Mouse (Mus musculus): ENCODE results near the gene Fam107b.
"Not testable (repeated sequence)": the region's sequence is repeated elsewhere in the genome, so short reads cannot be mapped to it uniquely, and the experiment has no call there.

Gene Fam107b

DNA sequence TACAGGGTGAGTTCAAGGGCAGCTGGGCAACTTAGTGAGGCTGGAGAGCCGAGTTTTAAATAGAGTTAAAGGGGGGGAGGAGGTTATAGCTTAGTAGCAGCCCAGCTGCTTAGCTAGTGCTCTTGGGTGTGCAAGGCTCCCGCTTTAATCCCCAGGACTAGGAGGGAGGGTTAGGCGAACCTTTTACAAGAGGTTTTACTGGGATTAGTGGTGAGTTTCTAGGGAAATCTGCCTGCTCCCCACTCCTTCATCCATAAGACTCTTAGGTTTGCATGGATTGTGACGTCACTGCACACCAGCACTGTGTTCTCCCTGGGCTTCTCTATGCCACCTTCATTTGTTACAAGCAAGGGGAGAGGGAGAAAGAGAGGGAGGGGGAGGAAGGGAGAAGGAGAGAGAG, 88.6 kb downstream of the Fam107b start:
- no peak for DNase-seq (ENCODE audit: low spot score in 2 of 2)

DNA sequence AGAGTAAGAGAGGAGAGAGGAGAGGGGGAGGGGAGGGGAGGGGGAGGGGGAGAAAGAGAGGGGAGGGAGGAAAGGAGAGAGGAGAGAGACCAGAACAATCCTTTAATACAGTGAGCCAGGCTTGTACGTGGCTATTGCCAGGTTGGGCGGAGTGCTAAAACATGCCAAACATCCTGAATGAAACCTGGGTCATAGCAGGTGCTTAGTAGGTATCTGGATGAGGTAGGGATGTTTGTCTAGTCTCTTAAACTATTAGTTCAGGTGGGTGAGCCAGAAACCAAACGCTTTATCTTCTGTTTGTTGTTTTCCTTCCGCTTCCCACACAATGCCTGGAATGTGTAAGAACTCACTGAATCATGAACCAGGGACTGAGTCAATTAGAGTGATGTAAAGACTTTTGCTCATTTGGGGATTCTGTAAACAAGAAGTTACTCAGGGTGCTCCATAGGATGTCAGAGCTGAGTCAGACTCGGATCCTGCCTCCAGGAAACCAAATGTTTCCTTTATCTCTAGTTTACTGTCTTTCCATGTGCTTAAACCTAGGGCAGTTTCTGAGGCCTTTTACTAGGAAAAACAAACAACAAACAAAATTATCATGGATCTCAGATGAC, 89.1 kb downstream of the Fam107b start:
- no peak for DNase-seq (ENCODE audit: low spot score in 2 of 2)

DNA sequence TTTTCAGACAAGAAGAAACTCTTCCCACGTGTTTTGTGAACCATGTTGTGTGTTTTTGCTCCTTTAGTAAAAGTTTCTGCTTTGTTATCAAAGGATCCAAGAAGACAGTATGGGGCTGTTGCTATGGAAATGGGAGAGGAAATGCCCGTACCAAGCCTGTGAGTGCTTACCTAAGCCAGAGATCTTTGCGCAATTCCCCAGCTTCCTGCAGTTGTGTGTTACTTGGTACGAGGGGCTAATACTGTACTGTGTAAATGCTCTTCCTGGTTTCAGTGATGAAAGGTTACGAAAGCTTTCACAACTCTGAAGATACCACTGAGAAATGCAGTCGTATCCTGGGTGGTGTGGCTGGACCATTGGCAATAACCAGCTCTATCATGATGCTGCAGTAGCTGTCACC, 93.8 kb downstream of the Fam107b start:
- no peak for DNase-seq (ENCODE audit: low spot score in 2 of 2)

- DNase-seq (ENCODE audit: low spot score in 2 of 2) = no peak
Measured at GRCm38 (mm10) chr2:3668682-3669081, 98.4 kb downstream of the Fam107b start.

GRCm38 (mm10) chr2:3669646-3670045, 99.4 kb downstream of the Fam107b start:
- no peak for DNase-seq (ENCODE audit: low spot score in 2 of 2)

- DNase-seq (ENCODE audit: low spot score in 2 of 2) = no peak
Measured at GRCm38 (mm10) chr2:3672654-3673367, 102.5 kb downstream of the Fam107b start.

DNA sequence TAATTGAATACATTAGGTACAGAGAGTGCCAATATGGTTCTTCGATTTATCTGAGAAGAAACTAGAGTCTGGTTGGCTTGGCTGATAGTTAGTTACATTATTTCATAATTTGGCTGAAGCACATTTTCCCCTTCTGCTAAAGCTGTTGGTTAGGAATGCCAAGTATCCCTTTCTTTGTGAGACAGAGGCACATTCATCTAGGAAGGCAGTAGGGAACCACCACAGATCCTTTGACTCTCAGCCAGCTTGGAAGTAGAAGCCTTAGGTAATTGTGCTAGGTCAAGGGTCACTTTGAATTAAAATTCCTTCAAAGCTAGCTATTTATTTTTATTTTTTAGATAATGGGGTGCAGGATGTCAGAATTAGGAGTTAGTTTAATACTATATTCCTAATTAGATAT, 105.2 kb downstream of the Fam107b start:
- no peak for DNase-seq (ENCODE audit: low spot score in 2 of 2)

DNA sequence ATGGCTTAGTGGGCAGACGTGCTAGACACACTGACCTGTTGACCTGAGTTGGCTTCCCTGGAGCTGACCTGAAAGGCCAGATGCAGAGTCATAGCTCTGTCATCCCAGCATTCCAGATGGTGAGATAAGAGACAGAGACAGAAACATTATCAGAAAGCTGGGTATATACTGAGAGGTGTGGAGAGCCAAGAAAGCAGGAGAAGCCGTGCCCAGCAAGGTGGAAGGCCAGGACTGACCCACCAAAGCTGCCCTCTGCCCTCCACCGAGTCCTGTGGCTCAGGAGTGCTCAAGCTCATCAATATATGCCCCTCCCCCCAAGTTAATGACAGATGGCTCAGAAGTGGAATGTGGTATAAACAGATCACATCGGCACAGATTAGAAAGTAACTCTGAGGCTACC, 112.4 kb downstream of the Fam107b start:
- DNase-seq (ENCODE audit: low spot score in 2 of 2) = no peak

GRCm38 (mm10) chr2:3683343-3683742, 113.1 kb downstream of the Fam107b start:
- peak in 1 of 2 experiments; percentile 8 for DNase-seq (ENCODE audit: low spot score in 2 of 2)

DNA sequence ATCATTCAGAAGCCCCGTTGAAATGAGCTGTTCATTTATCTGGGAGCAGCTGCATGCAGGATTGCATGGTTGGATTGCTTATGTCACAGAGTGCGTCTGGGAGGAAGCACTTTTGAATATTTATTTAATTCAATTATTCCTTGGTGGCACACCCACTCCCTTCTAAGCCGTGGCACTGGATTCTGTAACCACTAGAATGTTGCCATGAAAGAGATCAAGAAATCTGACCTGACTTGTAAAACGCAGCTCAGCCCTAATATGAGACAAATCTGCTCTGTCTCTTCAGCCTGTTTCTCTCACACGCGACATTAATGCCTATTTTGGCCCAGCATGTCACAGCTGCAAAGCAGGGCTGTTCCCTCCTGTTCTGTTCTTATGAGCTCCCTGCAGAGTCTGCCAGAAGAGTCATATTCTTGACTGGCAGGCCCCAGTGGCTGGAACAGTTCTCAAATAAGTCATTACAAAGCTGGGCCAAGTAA, 113.5 kb downstream of the Fam107b start:
- DNase-seq (ENCODE audit: low spot score in 2 of 2) = peak in 1 of 2 experiments; percentile 15

DNA sequence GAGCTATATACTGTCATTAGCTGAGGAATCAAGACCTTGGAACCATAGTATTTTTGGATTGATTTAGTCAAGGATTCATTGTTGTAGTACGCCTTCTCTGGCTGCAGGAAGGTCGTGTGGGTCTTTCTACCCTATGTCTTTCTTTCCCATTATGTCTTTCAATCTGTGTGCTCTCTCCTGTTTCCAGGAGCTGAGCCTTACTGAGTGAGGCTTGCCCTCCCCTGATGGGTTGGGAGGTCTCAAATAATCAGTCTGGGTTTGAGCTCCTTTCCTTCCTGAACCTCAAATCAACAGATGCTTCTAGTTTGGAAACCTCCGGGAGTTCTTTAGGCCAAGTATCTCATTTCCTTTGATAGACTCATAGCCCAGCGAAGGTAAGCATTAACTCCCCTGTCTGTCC, 119.9 kb downstream of the Fam107b start:
- no peak for DNase-seq (ENCODE audit: low spot score in 2 of 2)

DNA sequence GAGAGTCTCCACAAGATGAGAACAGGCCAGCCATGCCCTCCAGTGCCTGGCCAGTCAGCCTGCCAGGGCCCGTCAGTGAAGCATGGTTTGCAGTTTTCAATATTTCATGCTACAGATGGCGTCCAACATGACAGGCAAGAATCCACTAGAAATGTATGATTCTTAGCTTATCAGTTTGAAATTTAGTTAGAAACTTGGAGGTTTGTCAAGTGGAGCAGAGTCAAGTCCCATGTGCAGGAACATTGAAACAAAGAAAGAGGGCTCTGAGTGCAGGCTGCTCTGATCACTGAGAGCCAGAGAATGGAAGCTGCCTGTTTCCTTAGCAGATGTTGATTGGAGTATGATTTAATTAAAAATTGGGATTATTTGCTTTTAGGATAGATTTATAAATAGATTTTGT, 122.5 kb downstream of the Fam107b start:
- DNase-seq (ENCODE audit: low spot score in 2 of 2) = no peak

DNA sequence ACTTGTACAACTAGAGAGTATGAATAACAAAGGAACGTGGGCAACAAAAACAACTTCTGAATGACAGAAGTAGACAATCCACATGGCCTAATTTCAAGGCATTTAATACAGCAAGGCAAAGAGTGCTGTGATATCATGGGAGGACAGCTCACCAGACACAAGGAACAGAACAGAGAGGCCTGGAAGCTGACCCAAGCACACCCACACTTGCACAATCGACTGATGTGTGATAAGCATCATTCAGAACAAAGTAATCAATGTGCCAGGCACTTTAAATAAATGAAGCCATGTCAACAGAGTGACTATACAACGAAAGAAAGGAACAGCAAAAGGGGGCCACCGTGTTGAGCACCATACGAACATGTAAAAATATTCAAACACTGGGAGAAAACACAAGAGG, 125.6 kb downstream of the Fam107b start:
- no peak for DNase-seq (ENCODE audit: low spot score in 2 of 2)

GRCm38 (mm10) chr2:3700368-3700767, 130.1 kb downstream of the Fam107b start:
- no peak for DNase-seq (ENCODE audit: low spot score in 2 of 2)

GRCm38 (mm10) chr2:3702640-3703190, 132.4 kb downstream of the Fam107b start:
- no peak for DNase-seq (ENCODE audit: low spot score in 2 of 2)

- DNase-seq (ENCODE audit: low spot score in 2 of 2) = no peak
Measured at GRCm38 (mm10) chr2:3703806-3704205, 133.5 kb downstream of the Fam107b start.

DNA sequence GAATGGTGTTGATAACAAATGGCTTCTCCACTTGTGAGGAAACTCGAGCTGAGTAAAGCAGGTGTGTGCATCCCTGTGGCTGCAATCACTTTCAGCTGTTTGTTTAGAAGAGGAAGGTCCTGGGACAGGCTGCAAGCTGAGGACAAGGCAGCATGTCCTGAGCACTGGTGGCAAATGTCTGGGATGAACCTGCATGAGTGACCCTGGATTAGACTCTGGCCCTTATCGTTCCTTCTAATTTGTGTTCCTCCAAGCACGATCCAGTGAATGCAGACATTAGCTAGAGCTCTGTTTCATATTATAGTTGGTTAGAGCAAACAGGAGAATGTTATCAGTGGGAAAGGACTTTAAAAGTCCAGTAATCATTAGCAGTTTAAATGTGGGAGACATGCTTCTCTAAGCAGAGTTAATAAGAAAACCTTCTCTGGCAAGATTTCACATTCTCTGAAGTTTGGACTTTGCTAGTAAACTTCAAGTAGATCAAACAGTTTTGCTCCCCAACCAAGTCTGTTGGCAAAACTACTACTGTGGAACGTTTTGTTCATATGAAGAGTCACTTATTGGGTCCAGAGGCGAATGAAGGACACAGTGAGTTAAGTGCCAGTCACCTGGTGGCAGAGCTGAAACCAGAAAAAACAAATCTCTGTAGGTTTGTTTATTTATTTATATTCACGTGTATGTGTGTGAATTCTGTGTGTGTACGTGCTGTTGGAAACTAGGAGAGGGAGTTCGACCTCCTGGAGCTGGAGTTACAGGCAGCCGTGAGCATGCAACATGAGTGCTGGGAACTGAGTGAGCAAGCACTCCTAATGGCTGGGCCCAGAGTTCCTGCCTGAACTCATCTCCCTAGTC, 134.2 kb downstream of the Fam107b start:
- no peak for DNase-seq (ENCODE audit: low spot score in 2 of 2)

GRCm38 (mm10) chr2:3705283-3705682, 135.0 kb downstream of the Fam107b start:
- DNase-seq (ENCODE audit: low spot score in 2 of 2) = not testable (repeated sequence)

GRCm38 (mm10) chr2:3707236-3707635, 136.9 kb downstream of the Fam107b start:
- DNase-seq (ENCODE audit: low spot score in 2 of 2) = no peak

DNA sequence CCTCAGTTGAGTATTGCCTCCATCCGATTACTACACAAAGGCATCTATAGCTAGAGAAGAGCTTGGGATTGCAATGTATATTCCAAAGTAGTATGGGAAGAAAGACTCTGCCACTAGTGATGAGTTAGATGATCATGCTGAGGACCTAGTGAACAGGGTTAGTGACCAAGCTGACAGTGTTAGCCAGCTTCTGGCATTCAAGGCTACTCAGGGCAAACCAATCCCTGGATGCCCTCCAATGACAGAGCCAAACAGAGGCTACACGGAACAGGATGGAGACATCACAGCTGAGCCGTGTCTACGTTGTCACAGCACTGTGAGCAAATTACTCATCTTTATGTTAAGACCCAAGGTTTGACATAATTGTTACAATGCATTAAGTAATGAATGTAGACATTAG, 138.3 kb downstream of the Fam107b start:
- no peak for DNase-seq (ENCODE audit: low spot score in 2 of 2)

- DNase-seq (ENCODE audit: low spot score in 2 of 2) = no peak
Measured at GRCm38 (mm10) chr2:3709882-3710281, 139.6 kb downstream of the Fam107b start.

- no peak for DNase-seq (ENCODE audit: low spot score in 2 of 2)
Measured at GRCm38 (mm10) chr2:3710521-3710920, 140.2 kb downstream of the Fam107b start.
